Mouse (Mus musculus) kidney, adult 2 months (tissue): Measurements from ENCODE around the gene Sp4.

ENCODE experiments used
- CTCF ChIP-seq: fragments of 200-500 bp; conservative IDR thresholded peaks from 2 replicates; pipeline ENCODE4 v1.5.1; 2011; ENCODE audit warnings: low read depth, mild to moderate bottlenecking, control low read depth, low read length, moderate library complexity, mixed read lengths; ENCODE audit not compliant: insufficient read depth, insufficient read length
- POLR2A ChIP-seq: fragments of 200-500 bp; IDR thresholded peaks from one replicate; pipeline ENCODE4 v1.6.1; 2011; ENCODE audit warnings: low read depth, low read length, control low read depth

GRCm38 (mm10) chr12:118186120-118186880 is 114.9 kb downstream of the Sp4 start:
- TF ChIP-seq CTCF (no peak), POLR2A (no peak)
